Mouse (Mus musculus): ENCODE data around the gene Fam98c. TPM values are rescaled to one million over a fixed set of nuclear protein-coding genes. Genes with fewer than 3 reads are reported as not detected.

Gene Fam98c
- total RNA-seq, 2 experiments from 2014 or later: 32.7 to 37.5 TPM

GRCm38 (mm10) chr7:29124970-29125369 lies 31.1 kb downstream of the Fam98c start, which contains the start of gene Ryr1:
Gene Ryr1, minus strand, starts transcription at chr7:29125179.
- no peak for DNase-seq (ENCODE audit: low spot score in 2 of 2)
- intact Hi-C loops (cut with DNase I): loop anchor here (10.0 kb wide), 1 partner anchor 170 kb away; no protein-coding TSS in a partner anchor

DNA sequence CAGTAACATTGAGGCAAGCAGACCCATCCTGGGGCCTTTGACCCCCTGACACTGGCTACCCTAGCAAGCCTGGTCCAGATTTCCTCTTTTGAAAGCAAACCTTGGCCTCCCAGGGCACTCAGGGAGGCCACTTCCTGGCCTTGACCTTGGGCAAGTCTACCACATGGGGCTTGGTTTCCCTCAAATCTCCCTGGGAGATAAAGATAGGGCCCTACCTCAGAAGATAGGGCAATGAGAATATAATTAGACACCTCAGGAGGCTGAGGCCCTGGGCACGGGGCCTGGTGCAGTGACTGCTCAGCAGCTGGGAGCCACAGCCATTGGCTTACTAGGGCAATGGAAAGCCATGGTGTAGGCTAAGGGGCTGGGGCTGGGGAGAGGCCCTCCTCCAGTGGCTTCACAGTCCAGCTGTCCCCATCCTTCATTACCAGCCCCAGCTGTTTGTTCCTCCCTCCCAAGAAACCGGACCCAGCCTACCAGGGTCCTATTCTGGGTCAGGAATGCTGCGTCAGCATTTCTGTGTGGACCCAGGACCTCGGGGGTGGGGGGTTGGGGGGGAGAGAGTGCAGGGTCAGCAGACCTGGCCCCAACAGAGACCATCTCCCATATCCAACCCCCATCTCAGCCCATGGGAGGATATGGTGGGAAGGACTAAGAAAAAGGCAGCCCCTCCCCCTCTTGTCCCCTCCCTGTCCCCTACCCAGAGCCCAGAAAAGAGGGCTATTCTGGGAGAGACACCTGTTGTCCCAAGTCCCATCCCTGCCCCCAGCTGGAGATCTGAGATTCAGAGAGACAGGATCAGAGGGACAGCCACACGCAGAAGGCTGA lies 32.3 kb downstream of the Fam98c start:
- intact Hi-C loops (cut with DNase I): loop anchor here (10.0 kb wide), 1 partner anchor 171 kb away; no protein-coding TSS in a partner anchor
- DNase-seq (ENCODE audit: low spot score in 2 of 2): no peak

DNA sequence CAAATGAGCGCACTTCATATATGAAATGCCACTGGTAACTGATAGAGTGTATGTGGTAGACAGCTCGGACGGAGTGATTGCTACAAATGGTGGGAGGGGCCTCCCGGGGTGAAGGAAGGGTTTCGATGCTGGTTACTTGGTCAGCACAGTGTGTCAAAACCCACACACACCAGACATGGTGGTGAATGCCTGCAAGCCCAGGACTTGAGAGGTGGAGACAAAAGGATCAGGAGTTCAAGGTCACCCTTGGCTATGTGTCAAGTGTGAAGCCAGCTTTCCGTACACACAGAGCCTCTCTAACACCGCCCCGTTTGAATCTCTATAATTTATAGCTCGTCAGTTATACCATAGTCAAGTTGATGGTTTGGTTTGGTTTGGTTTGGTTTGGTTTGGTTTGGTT lies 33.2 kb downstream of the Fam98c start:
- no peak for DNase-seq (ENCODE audit: low spot score in 2 of 2)
- intact Hi-C loops (cut with DNase I): loop anchor here (10.0 kb wide), 1 partner anchor 172 kb away; no protein-coding TSS in a partner anchor

GRCm38 (mm10) chr7:29119526-29119925 lies 36.5 kb downstream of the Fam98c start:
- DNase-seq (ENCODE audit: low spot score in 2 of 2): no peak
- intact Hi-C loops (cut with DNase I): no loop called here

- intact Hi-C loops (cut with DNase I): no loop called here
- DNase-seq (ENCODE audit: low spot score in 2 of 2): no peak
Observed at GRCm38 (mm10) chr7:29118142-29118851, 37.7 kb downstream of the Fam98c start.

DNA sequence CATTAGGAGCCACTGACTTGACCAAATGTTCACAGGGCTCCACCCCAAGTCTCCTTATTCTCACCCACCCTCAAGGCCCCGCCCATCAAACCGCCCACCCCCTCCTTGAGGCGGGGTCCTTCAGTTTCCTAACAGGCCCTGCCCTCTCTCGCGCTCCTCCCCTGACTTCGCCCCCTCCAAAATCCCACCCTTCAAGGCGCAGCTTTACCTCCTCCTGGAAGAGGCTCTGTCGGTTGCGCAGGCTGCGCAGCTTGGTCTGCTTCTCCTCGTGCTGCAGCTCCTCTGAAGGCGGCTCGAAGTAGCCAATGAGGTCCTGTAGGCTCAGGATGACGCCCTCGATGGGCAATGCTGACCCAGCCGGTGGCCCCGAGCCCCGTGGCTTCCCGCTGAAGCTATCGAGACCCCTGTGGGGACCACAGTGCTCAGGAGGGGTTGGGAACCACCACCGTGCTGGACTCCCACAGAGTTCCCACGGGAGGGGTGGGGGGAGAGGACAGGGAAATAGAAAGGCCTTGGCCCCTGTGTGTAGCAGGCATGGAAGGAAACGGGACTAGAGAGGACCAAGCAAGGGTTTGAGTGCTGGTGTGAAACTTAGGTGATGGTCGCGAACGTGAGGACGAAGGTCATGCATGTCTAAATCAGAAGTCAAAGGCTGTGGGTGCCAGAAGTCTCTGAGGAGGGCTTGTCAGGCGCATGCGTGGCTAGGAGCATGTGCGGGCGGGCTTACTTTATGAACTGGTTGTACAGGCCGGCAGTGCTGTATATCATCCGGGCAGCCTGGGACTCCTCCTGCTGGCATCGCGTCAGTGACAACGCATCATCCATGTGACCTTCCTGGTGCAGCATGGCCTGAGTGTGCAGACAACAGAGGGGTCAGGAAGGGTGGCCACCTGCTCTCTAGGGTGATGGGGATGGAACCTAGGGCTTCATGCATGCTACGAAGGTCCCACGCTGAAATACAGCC lies 46.8 kb downstream of the Fam98c start:
- intact Hi-C loops (cut with DNase I): loop anchor here (10.0 kb wide), 1 partner anchor 64 kb away; no protein-coding TSS in a partner anchor
- peak; percentile 26 to 42 for DNase-seq (ENCODE audit: low spot score in 2 of 2)

Other genes with a start within 250 kb of the Fam98c start
- 100 to 1,000 TPM; 177 to 205 TPM for gene Actn4, start 193.9 kb downstream of the Fam98c start, total RNA-seq (2021)
- 100 to 1,000 TPM; 163 to 174 TPM for gene Eif3k, start 174.4 kb downstream of the Fam98c start, total RNA-seq (2021)
- gene Map4k1, start 174.2 kb downstream of the Fam98c start, total RNA-seq (2021): 1 to 10 TPM; 2.0 to 3.7 TPM
- 1 to 10 TPM; 6.1 to 8.2 TPM for gene Ryr1, start 31.1 kb downstream of the Fam98c start, total RNA-seq (2021)
- 1 to 10 TPM; 1.8 to 2.2 TPM for gene Rasgrp4, start 21.4 kb downstream of the Fam98c start, total RNA-seq (2021)
- gene Ggn, start 14.0 kb upstream of the Fam98c start, total RNA-seq (2021): 1 to 10 TPM in 1 of 2 experiments, under 1 TPM in 1; 0.92 to 1.2 TPM
- gene Spred3, start 14.2 kb upstream of the Fam98c start, total RNA-seq (2021): 10 to 100 TPM; 45.7 to 48.0 TPM
- gene Psmd8, start 24.5 kb upstream of the Fam98c start, total RNA-seq (2021): 100 to 1,000 TPM; 161 to 165 TPM
- gene Catsperg1, start 57.8 kb upstream of the Fam98c start, total RNA-seq (2021): 1 to 10 TPM; 1.3 to 1.5 TPM
- gene Kcnk6, start 76.3 kb upstream of the Fam98c start, total RNA-seq (2021): 1 to 10 TPM; 3.0 to 3.5 TPM
- gene Yif1b, start 82.1 kb upstream of the Fam98c start, total RNA-seq (2021): 10 to 100 TPM; 48.4 to 50.9 TPM
- not detected for gene 2200002D01Rik, start 92.2 kb upstream of the Fam98c start, total RNA-seq (2021)
- gene Spint2, start 125.7 kb upstream of the Fam98c start, total RNA-seq (2021): 10 to 100 TPM; 11.5 to 19.4 TPM
- 1 to 10 TPM; 6.6 to 8.0 TPM for gene Ppp1r14a, start 133.1 kb upstream of the Fam98c start, total RNA-seq (2021)
- 100 to 1,000 TPM in 1 of 2 experiments, 10 to 100 TPM in 1; 97.6 to 105 TPM for gene Dpf1, start 147.7 kb upstream of the Fam98c start, total RNA-seq (2021)

Data from left cerebral cortex, postnatal 14 days (tissue).